Mouse (Mus musculus) left cerebral cortex, adult 2 months (tissue): ENCODE results near the gene Ccng2. TPM values are rescaled to one million over a fixed set of nuclear protein-coding genes. Genes with fewer than 3 reads are reported as not detected.

Source experiments
- DNase-seq, 2 experiments: peaks; one replicate each; pipeline ENCODE4 v3.0.0; 2021 to 2022; ENCODE audit warnings: low spot score in 2 of 2, mixed read lengths in 1 of 2; ENCODE audit errors: extremely low spot score in 1 of 2
- H3K27ac ChIP-seq: fragments of 200-600 bp; 2 replicates; pipeline ENCODE4 v1.8.1; 2022
- H3K4me3 ChIP-seq: fragments of 200-600 bp; 2 replicates; pipeline ENCODE4 v1.8.1; 2022
- CTCF ChIP-seq: fragments of 200-600 bp; IDR thresholded peaks from 2 replicates; pipeline ENCODE4 v1.8.1; 2022; ENCODE audit warnings: antibody characterized with exemption, mild to moderate bottlenecking, moderate library complexity
- intact Hi-C: fragments of 180-260 bp; cut with DNase I; formaldehyde crosslinking; loops from one replicate; pipeline ENCODE4 v1.15.1; 2025
- total RNA-seq, 2 experiments: library from RNA; stranded (reverse); gene quantifications; 2 replicates each; pipeline ENCODE4 v1.2.3; 2021

The Ccng2 gene
- total RNA-seq, 2 experiments from 2014 or later, result 43.0 to 44.4 TPM

DNA sequence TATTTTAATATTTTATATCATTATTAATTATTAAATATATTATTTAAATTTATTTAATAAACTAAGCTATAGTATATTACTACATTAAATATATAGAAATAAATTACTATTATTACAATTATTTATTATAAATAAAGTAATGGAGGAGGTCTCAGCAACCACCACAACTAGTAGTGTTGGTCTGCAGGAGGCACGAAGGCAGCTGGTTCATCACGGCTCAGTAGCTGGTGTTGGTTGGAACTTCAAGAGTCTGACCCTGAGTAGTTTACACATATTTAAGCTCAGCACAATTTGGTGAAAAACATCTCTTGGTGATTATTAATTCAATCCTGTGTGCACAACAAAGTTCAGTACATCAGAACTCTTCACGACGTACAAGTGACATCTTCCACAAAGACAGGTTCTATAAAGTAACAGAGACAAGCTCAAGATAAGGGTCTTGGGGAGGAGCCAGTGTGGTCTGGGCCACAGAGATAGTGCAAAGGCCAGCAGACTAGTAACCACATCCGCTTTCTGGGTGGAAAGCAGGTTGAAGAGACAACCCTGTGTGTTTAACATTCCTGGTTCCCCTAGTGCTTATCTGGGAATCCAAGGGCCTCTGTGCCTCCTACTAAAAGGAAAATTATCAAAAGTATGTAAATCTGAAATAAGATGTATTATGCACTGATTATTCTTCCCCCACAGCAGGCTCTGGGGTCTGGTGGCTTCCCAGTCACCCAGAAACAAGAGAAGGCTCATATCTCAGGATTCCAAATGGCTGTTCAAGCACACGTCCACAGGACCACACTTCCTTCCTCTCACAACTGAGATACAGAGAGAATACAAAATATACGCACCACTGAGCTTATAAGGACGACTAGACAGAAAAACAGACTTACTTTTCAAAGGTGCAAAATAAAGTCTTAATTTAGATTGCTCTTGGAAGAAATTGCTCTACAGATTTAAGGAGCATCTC, 27.2 kb upstream of the Ccng2 start:
- intact Hi-C loops, result no loop called here
- no peak for DNase-seq
- TF ChIP-seq CTCF, result no peak
- Histone ChIP-seq H3K27ac (no peak overlapping the region), H3K4me3 (no peak overlapping the region)

DNA sequence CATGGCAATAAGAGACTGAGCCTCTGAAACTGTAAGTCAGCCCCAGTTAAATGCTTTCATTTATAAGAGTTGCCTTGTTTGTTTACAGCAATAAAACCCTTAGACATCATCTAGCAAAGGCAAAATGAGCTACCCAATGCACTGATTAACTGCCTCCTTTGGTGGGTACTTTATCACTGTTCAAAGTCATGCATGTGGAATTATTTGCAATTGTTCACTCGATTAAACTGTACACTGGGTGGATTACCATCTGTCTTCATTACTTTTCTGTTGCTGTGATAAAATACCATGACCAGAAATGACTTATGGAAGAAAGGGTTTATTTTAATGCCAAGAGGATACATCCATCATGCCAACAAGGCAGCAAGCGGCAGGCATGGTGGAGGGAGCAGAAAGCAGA, 21.8 kb upstream of the Ccng2 start:
- no peak for DNase-seq
- intact Hi-C loops, result no loop called here
- no peak for TF ChIP-seq CTCF
- no peak overlapping the region for H3K4me3 ChIP-seq
- H3K27ac ChIP-seq, result no peak overlapping the region

DNA sequence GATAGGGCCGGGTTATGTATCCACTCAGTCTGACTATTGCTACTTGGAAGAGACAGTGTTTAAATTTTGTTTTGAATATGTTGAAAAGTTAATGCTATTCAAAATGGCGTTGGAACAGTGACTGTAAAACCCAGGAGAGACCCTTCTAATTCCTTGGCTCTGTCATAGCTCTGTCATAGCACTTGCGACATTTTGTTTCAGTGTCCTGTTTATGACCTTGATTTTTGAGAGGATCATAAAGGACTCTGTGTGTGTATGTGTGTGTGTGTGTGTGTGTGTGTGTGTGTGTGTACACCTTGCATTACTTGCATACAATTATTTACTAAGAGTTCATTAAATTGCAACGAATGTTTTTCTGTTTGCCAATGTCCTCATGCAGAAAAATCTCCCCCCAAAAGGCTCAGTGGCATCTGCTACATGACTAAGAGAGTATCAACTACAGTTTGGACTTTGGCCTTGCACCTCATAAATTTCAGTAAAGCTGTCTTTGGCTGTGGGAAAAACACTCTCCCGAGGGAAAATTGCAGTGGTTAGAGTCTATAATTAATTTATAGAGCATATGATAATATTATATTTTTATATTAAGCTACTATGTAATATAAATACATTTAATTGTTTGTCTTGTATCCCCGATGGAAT, 17.0 kb upstream of the Ccng2 start:
- no peak for TF ChIP-seq CTCF
- Histone ChIP-seq H3K4me3 (no peak overlapping the region), H3K27ac (no peak overlapping the region)
- no peak for DNase-seq
- intact Hi-C loops, result no loop called here

DNA sequence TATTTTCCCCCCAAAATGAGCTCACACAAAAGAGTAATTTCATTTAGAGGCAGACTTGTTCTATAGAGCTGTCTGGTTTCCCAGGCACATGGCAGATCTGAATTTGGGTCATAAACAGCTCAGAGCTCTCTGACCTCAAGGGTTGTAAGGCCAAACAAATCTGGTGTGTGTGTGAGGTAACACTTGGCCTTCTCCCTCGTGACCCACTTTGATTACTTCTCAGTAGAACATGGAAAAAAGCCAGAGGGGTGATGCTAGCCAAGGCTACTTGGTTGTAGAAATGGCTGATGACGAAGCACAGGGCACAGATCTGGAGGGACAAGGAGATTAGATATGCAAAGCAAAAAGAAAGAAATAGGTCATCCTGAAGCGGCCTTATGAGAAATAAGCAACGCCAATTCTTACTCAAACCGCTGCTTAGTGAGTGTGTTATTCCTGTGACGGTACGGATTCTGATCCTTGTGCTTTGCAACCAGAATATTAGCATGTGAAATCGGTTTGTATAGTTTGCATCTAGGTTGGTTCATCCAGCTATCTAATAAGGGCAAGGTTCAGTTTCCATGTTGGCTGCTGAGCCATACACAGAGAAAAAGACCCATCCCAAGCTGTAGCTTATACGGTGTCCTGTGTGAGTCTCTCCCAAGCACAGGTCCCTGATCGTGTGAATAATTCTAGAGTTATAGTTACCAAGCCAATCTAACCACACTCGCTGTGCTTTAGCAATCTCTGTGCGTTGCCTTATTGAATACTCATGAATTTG, 15.9 kb upstream of the Ccng2 start:
- intact Hi-C loops, result no loop called here
- TF ChIP-seq CTCF, result no peak
- Histone ChIP-seq H3K27ac (no peak overlapping the region), H3K4me3 (no peak overlapping the region)
- DNase-seq, result no peak

DNA sequence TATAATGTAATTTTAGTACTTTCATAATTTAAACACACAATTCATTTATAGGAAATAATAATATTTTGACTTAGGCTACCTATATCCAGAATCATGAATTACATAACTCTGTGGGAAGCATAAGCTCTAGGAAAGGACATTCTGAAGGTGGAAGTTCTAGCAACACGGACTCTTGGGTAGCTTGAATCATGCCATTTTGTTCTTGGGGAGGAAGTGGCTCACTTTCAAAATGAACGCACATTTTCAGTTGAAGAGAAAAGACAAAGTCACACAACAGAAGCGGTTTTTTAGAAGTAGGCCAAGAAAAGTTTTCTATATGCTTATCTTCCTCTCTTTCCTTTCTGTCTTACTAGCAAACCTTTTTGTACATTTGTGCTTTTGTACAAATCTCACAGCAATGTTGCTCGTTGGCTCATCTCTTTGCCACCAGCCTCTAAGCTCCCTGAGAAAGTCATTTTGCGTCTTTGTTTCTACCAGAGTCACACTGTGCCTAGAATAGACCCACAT, 11.2 kb upstream of the Ccng2 start:
- no peak overlapping the region for H3K4me3 ChIP-seq
- H3K27ac ChIP-seq, result no peak overlapping the region
- DNase-seq, result no peak
- TF ChIP-seq CTCF, result no peak
- intact Hi-C loops, result no loop called here

DNA sequence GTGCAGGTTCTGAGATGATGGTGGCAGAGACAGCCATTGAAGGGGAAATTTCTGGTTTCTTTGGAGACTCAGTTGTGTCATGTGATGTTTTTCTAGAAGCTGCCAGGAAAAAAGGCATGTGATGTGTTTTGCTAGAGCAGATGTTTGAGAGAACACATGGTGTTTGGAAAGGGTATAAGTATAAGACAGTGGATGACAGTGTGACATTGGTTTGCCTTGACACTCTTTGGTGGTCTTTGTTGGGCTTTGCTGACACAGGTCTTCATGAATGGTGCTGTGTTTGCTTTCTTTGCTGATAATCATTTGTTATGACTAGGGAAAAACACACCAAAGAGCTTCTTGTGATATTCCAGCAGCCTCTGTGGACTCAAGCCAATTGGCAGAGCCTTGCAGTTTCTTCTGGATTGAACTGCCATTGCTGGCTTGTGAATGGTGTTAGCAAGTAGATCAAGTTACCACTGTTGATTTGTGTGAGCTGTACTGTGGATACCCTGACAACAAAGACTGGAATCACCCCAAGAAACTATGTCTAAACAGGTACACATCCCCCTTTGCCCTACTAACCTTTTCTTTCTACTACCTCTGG, 10.1 kb upstream of the Ccng2 start:
- DNase-seq, result no peak
- Histone ChIP-seq H3K27ac (no peak overlapping the region), H3K4me3 (no peak overlapping the region)
- intact Hi-C loops, result no loop called here
- TF ChIP-seq CTCF, result no peak

DNA sequence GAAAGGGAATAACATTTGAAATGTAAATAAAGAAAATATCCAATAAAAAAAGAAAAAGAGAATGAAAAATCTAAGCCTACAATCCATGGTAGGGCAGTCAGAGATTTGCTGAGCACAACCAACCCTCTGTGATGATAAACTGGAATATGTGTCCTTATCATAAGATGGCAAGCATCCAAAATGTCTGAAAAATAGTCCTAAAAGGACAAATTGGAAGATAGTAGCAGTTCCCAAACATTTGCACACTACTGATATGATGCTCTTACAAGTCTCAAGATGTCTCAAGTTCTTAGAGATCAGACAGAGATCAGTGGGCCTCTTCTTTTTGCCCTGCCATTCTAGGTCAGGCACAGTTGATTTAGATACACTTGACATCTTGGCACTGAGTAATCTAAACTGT, 7.7 kb upstream of the Ccng2 start:
- intact Hi-C loops, result no loop called here
- Histone ChIP-seq H3K4me3 (no peak overlapping the region), H3K27ac (no peak overlapping the region)
- DNase-seq, result no peak
- no peak for TF ChIP-seq CTCF

GRCm38 (mm10) chr5:93260983-93261382, 6.1 kb upstream of the Ccng2 start:
- intact Hi-C loops, result no loop called here
- H3K27ac ChIP-seq, result no peak overlapping the region
- no peak overlapping the region for H3K4me3 ChIP-seq
- DNase-seq, result no peak
- TF ChIP-seq CTCF, result no peak

- intact Hi-C loops, result no loop called here
- no peak for DNase-seq
- Histone ChIP-seq H3K4me3 (no peak overlapping the region), H3K27ac (no peak overlapping the region)
- TF ChIP-seq CTCF, result no peak
Observed at GRCm38 (mm10) chr5:93262751-93263150, 4.3 kb upstream of the Ccng2 start.

- no peak for TF ChIP-seq CTCF
- Histone ChIP-seq H3K27ac (no peak overlapping the region), H3K4me3 (no peak overlapping the region)
- no peak for DNase-seq
- intact Hi-C loops, result no loop called here
Observed at GRCm38 (mm10) chr5:93263396-93264075, 3.5 kb upstream of the Ccng2 start.

- H3K4me3 ChIP-seq, result no peak overlapping the region
- intact Hi-C loops, result no loop called here
- no peak for DNase-seq
- H3K27ac ChIP-seq, result no peak overlapping the region
- TF ChIP-seq CTCF, result no peak
Observed at GRCm38 (mm10) chr5:93264136-93264700, 2.8 kb upstream of the Ccng2 start.
